8 mouse cellular contexts compared by ENCODE assay signal in genomic region chr13:28532278-28532677, GRCm38 (mm10).
DNase-seq lines count a peak whose midpoint lies in the region; ATAC-seq and TF ChIP-seq lines count a peak whose summit lies in the region.

No protein-coding gene starts in this region.

- TF ChIP-seq EP300 in lung, postnatal 0 days (IDR thresholded peaks at IDR 0.05): no peak

- ATAC-seq in lung, postnatal 0 days: peak; percentile 75
- ATAC-seq in forebrain, embryonic 12.5 days (ENCODE audit: low FRiP score): no peak

- no peaks in the 10 kb centered on the region for H3K9me3 ChIP-seq in lung, postnatal 0 days (ENCODE audit: low read length)
- no peaks in the 10 kb centered on the region for H3K9me3 ChIP-seq in forebrain, embryonic 12.5 days

- H3K4me3 ChIP-seq in lung, postnatal 0 days (ENCODE audit: low read depth, low read length): no peak overlapping the region
- H3K4me3 ChIP-seq in forebrain, embryonic 12.5 days (replicated peaks): no peak overlapping the region

- peak; percentile 1 for DNase-seq in thymus, postnatal 25 days
- no peak for DNase-seq in thymus, postnatal 36 days
- DNase-seq in heart, adult 9 months (ENCODE audit: low spot score in 2 of 2): peak; percentile 70 to 77
- peak; percentile 98 for DNase-seq in kidney, adult 9 months
- peak; percentile 81 for DNase-seq in lung, postnatal 0 days (ENCODE audit: low spot score)
- no peak for DNase-seq in right cerebral cortex, postnatal 14 days
- no peak for DNase-seq in embryo, embryonic 10 days (ENCODE audit: low spot score)

- H3K27ac ChIP-seq in lung, postnatal 0 days (ENCODE audit: low read length): 0 out of 2 replicates have a peak overlapping the region, but pooled peaks have one; percentile 4
- no peak overlapping the region for H3K27ac ChIP-seq in forebrain, embryonic 12.5 days

- 29% methylated on average over 3 of the region's 3 CpGs for WGBS in lung, postnatal 0 days
- 92% methylated on average over 3 of the region's 3 CpGs for WGBS in forebrain, embryonic 12.5 days

- no peak for TF ChIP-seq CTCF in lung, postnatal 0 days (IDR thresholded peaks at IDR 0.05)

- H3K36me3 ChIP-seq in lung, postnatal 0 days (ENCODE audit: insufficient read depth, low read length): no peaks in the 10 kb centered on the region
- H3K36me3 ChIP-seq in forebrain, embryonic 12.5 days (replicated peaks): peaks cover 10% of the 10 kb centered on the region

- no peak overlapping the region for H3K4me2 ChIP-seq in lung, postnatal 0 days (replicated peaks; ENCODE audit: low read depth, low read length)
- H3K4me2 ChIP-seq in forebrain, embryonic 12.5 days: no peak overlapping the region

- H3K9ac ChIP-seq in lung, postnatal 0 days (replicated peaks; ENCODE audit: low read depth): no peak overlapping the region
- no peak overlapping the region for H3K9ac ChIP-seq in forebrain, embryonic 12.5 days

- H3K27me3 ChIP-seq in lung, postnatal 0 days (replicated peaks; ENCODE audit: insufficient read depth, low read length): no peaks in the 10 kb centered on the region
- H3K27me3 ChIP-seq in forebrain, embryonic 12.5 days: no peaks in the 10 kb centered on the region

- H3K4me1 ChIP-seq in lung, postnatal 0 days (ENCODE audit: insufficient read depth, low read depth, low read length): peaks cover 8% of the 10 kb centered on the region
- no peaks in the 10 kb centered on the region; the same call in 1 of the 2 replicates for H3K4me1 ChIP-seq in forebrain, embryonic 12.5 days

Comparison
In these comparisons a context has a peak if more than half of its experiments do, and no peak if none do; other contexts are left out.
1. DNase-seq: peak in thymus, postnatal 25 days (single experiment), heart, adult 9 months (2 of 2), kidney, adult 9 months (single experiment) and lung, postnatal 0 days (single experiment); none in thymus, postnatal 36 days (0 of 2), right cerebral cortex, postnatal 14 days (single experiment) and embryo, embryonic 10 days (single experiment).